Mouse (Mus musculus): ENCODE measurements at regions not wholly inside any gene's neighbourhood (a gene's known extent, or its start where the extent isn't known, plus 50 kb on each side); places are given as distances from the start of the nearest gene placed in this dataset.

DNA sequence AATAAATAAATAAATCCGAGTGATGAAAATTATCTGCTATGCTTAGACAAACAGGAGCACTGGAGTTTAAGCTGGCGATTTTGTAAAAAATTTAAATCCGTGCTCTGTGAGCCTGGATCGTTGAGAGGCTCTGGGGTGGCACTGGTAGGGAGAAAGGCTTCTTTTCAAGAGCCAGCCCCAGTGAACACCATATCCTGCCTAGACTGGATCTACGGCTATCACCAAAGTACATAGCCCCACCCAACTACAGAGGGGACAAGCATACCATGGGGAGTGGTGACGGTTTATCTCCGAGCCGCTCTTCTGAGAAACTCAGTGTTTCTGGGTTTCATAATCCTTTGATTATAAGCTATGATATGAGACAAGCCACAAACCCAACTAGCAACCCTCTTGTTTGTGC lies 199.0 kb downstream of the Gm11011 start:
- Histone ChIP-seq H3K4me1 (ENCODE audit: control insufficient read depth) (no peaks in the 10 kb centered on the region), H3K9me3 (ENCODE audit: control insufficient read depth, low read length) (peaks cover 65% of the 10 kb centered on the region), H3K36me3 (ENCODE audit: control insufficient read depth) (no peaks in the 10 kb centered on the region), H3K27me3 (ENCODE audit: control insufficient read depth) (no peaks in the 10 kb centered on the region), H3K4me3 (replicated peaks) (no peak overlapping the region)
- no peak for TF ChIP-seq TAL1 (IDR thresholded peaks at IDR 0.05; ENCODE audit: low read length)
- TF ChIP-seq GATA1 (IDR thresholded peaks at IDR 0.05; ENCODE audit: low read length): no peak

DNA sequence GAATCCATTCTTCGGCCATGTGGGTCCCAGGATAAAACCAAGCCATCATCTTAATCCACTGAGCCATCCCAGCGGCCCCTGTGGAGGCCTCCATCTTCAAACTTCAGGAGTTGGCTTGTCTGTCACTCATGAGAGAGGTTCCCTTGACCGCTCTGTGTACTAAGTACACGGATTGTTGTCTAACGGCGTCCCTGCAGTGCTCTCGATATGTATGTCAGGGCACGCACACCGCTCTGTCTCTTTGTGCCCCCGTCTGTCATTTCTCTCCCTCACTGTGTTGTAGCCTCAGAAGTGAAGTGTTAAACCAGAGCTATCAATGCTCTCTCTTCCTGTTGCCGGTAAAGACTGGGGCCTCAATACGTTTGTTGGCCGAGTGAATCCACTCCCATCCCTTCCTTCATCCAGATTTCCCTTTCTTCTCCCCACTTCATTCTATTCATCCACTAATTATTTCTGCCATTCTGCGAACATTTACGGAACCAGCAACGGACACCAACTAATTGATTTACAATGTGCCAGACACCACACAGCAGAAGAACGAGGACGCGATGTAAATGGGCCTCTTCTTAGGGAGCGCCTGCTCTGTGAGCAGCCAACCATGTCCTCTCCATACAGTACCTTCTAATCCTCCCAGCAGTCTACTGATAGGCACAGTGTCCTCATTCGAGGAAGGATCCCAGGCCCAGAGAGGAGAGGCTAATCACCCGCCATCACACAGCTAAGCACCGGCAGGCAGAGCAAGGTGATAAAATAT lies 199.6 kb downstream of the Gm11011 start:
- TF ChIP-seq TAL1 (IDR thresholded peaks at IDR 0.05; ENCODE audit: low read length) (no peak), GATA1 (IDR thresholded peaks at IDR 0.05; ENCODE audit: low read length) (no peak)
- Histone ChIP-seq H3K27me3 (ENCODE audit: control insufficient read depth) (no peaks in the 10 kb centered on the region), H3K4me1 (ENCODE audit: control insufficient read depth) (no peaks in the 10 kb centered on the region), H3K36me3 (ENCODE audit: control insufficient read depth) (no peaks in the 10 kb centered on the region), H3K4me3 (replicated peaks) (no peak overlapping the region), H3K9me3 (ENCODE audit: control insufficient read depth, low read length) (peaks cover 62% of the 10 kb centered on the region)

GRCm38 (mm10) chr2:169383701-169384100 lies 203.8 kb downstream of the Gm11011 start:
- H3K9me3 ChIP-seq (ENCODE audit: control insufficient read depth, low read length): peaks cover 67% of the 10 kb centered on the region
- H3K36me3 ChIP-seq (ENCODE audit: control insufficient read depth): no peaks in the 10 kb centered on the region
- H3K4me3 ChIP-seq (replicated peaks): no peak overlapping the region
- no peaks in the 10 kb centered on the region for H3K4me1 ChIP-seq (ENCODE audit: control insufficient read depth)
- TF ChIP-seq GATA1 (IDR thresholded peaks at IDR 0.05; ENCODE audit: low read length) (no peak), TAL1 (IDR thresholded peaks at IDR 0.05; ENCODE audit: low read length) (no peak)
- H3K27me3 ChIP-seq (ENCODE audit: control insufficient read depth): no peaks in the 10 kb centered on the region

DNA sequence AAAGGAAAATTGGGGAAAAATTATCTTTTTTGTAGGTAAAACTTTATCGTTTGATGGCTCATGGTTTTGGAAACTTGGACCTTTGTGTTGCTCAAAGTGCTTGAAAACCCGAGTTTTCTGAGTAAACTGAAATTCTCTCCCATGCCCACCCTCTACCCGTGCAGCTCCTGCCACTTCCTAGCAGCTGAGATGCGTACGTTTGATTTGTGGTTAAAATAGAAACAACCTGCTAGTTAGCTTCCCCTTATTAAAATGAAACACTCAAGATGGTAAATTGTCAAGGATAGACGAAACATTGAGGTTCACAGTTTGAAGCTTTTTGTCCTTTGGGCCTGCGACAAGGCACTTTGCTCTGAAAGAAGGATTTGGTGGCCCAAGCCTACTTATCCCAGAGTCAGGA lies 214.5 kb downstream of the Gm11011 start:
- no peaks in the 10 kb centered on the region for H3K36me3 ChIP-seq (ENCODE audit: control insufficient read depth)
- TF ChIP-seq TAL1 (IDR thresholded peaks at IDR 0.05; ENCODE audit: low read length) (no peak), GATA1 (IDR thresholded peaks at IDR 0.05; ENCODE audit: low read length) (no peak)
- no peak overlapping the region for H3K4me3 ChIP-seq (replicated peaks)
- no peaks in the 10 kb centered on the region for H3K4me1 ChIP-seq (ENCODE audit: control insufficient read depth)
- H3K27me3 ChIP-seq (ENCODE audit: control insufficient read depth): no peaks in the 10 kb centered on the region; the same call in 1 of the 2 replicates
- H3K9me3 ChIP-seq (ENCODE audit: control insufficient read depth, low read length): peaks cover 84% of the 10 kb centered on the region

- Histone ChIP-seq H3K4me3 (replicated peaks) (no peak overlapping the region), H3K27me3 (ENCODE audit: control insufficient read depth) (no peaks in the 10 kb centered on the region), H3K9me3 (ENCODE audit: control insufficient read depth, low read length) (peaks cover 64% of the 10 kb centered on the region), H3K36me3 (ENCODE audit: control insufficient read depth) (no peaks in the 10 kb centered on the region), H3K4me1 (ENCODE audit: control insufficient read depth) (no peaks in the 10 kb centered on the region)
- TF ChIP-seq GATA1 (IDR thresholded peaks at IDR 0.05; ENCODE audit: low read length): no peak
Measured at GRCm38 (mm10) chr2:169365046-169365445, 222.5 kb downstream of the Gm11011 start.

DNA sequence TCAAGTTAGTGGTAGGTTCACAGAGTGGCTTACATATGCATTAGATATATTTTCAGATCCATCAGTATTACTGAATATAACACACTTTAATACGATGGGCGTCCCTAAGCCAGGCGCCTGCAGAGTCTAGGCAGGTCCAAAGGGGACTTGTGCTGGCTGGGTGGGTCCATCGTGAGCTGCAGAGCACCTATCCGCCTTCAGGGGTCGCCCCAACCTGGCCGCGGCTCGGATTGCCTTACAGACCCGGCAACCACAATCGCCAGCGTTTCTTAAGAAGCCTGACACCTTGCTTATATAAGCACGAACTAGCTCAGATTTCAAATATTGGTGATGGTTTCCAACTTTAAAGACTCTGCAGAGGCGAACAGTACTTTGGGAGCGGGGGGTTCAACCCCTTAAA lies 227.3 kb downstream of the Gm11011 start:
- H3K9me3 ChIP-seq (ENCODE audit: control insufficient read depth, low read length): peaks cover 61% of the 10 kb centered on the region
- no peak overlapping the region for H3K4me3 ChIP-seq (replicated peaks)
- no peaks in the 10 kb centered on the region for H3K27me3 ChIP-seq (ENCODE audit: control insufficient read depth)
- H3K36me3 ChIP-seq (ENCODE audit: control insufficient read depth): no peaks in the 10 kb centered on the region
- TF ChIP-seq GATA1 (IDR thresholded peaks at IDR 0.05; ENCODE audit: low read length) (no peak), TAL1 (IDR thresholded peaks at IDR 0.05; ENCODE audit: low read length) (no peak)
- no peaks in the 10 kb centered on the region for H3K4me1 ChIP-seq (ENCODE audit: control insufficient read depth)

GRCm38 (mm10) chr2:169357400-169357799 lies 230.1 kb downstream of the Gm11011 start:
- TF ChIP-seq GATA1 (IDR thresholded peaks at IDR 0.05; ENCODE audit: low read length): no peak
- TF ChIP-seq TAL1 (IDR thresholded peaks at IDR 0.05; ENCODE audit: low read length): no peak
- Histone ChIP-seq H3K4me1 (ENCODE audit: control insufficient read depth) (no peaks in the 10 kb centered on the region), H3K4me3 (replicated peaks) (no peak overlapping the region), H3K27me3 (ENCODE audit: control insufficient read depth) (no peaks in the 10 kb centered on the region), H3K9me3 (ENCODE audit: control insufficient read depth, low read length) (peaks cover 62% of the 10 kb centered on the region), H3K36me3 (ENCODE audit: control insufficient read depth) (no peaks in the 10 kb centered on the region)

DNA sequence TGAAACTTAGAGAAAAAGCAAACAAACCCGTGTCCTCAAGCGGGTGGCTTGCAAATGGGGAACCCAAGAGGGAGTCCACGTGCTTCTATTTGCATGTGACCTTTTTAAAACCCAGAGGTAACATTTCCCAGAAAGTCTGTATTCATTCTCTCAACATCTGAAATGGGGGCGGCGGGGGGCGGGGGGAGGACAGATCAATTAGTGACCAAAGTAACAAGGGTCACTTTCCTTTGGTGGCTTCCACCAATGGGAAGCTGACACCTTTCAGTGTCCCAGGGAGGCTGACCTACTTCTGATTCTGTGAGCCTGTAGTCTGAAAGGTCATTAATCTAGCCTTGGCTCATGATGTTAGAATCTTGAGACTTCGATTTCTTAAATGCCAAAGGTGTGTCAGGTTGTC lies 236.0 kb downstream of the Gm11011 start:
- Histone ChIP-seq H3K36me3 (ENCODE audit: control insufficient read depth) (no peaks in the 10 kb centered on the region), H3K27me3 (ENCODE audit: control insufficient read depth) (no peaks in the 10 kb centered on the region), H3K4me3 (replicated peaks) (no peak overlapping the region), H3K4me1 (ENCODE audit: control insufficient read depth) (no peaks in the 10 kb centered on the region), H3K9me3 (ENCODE audit: control insufficient read depth, low read length) (peaks cover 49% of the 10 kb centered on the region)
- TF ChIP-seq TAL1 (IDR thresholded peaks at IDR 0.05; ENCODE audit: low read length): no peak
- no peak for TF ChIP-seq GATA1 (IDR thresholded peaks at IDR 0.05; ENCODE audit: low read length)

- no peak overlapping the region for H3K4me3 ChIP-seq (replicated peaks)
- H3K36me3 ChIP-seq (ENCODE audit: control insufficient read depth): no peaks in the 10 kb centered on the region
- H3K9me3 ChIP-seq (ENCODE audit: control insufficient read depth, low read length): peaks cover 56% of the 10 kb centered on the region
- no peaks in the 10 kb centered on the region for H3K27me3 ChIP-seq (ENCODE audit: control insufficient read depth)
- TF ChIP-seq GATA1 (IDR thresholded peaks at IDR 0.05; ENCODE audit: low read length) (no peak), TAL1 (IDR thresholded peaks at IDR 0.05; ENCODE audit: low read length) (no peak)
- no peaks in the 10 kb centered on the region for H3K4me1 ChIP-seq (ENCODE audit: control insufficient read depth)
Measured at GRCm38 (mm10) chr2:169346107-169346506, 241.4 kb downstream of the Gm11011 start.

DNA sequence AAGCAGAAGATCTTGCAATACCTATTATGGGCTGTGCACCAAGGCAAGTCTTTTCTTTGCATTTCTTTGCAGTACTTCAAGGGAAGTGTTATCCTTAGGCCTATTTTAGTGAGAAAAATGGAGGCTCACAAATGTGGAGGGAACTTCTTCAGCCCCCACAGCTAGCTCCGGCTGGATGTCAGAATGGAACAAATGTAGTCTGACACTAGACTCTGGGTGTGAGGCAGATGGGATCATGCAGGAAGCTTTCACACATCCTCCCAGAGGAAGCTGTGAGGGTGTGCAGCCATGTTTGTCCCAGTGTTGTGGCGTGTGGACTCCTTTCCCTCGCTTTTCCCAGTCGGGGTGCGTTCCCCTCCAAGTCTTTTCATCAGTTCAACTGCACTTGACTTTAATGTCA lies 268.0 kb downstream of the Gm11011 start:
- Histone ChIP-seq H3K4me3 (replicated peaks) (no peak overlapping the region), H3K27me3 (ENCODE audit: control insufficient read depth) (no peaks in the 10 kb centered on the region), H3K9me3 (ENCODE audit: control insufficient read depth, low read length) (peaks cover 30% of the 10 kb centered on the region), H3K36me3 (ENCODE audit: control insufficient read depth) (no peaks in the 10 kb centered on the region), H3K4me1 (ENCODE audit: control insufficient read depth) (no peaks in the 10 kb centered on the region)
- no peak for TF ChIP-seq TAL1 (IDR thresholded peaks at IDR 0.05; ENCODE audit: low read length)
- TF ChIP-seq GATA1 (IDR thresholded peaks at IDR 0.05; ENCODE audit: low read length): no peak

Measured in erythroblast, embryonic 14.5 days (primary cell).